16 mouse cellular contexts compared by ENCODE assay signal in the genomic region with DNA sequence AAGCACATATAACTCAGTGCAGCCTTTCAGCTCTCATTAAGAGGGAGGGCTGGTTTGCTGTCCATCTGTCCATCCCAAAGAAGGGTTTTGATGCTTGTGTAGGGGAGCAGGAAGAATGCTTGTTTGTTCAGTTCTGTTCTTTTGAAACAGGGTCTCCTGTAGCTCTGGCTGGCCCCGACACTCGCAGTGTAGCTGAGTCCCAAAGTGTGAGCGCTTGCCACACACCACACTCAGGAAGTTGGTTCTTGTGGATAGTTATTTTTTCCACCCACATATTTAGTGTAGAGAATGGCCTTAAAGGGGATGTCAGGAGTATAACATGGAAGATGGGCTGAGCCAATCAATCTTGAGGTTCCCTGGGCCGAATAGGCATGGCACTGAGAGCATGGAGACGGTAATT. TPM values are rescaled to one million over a fixed set of nuclear protein-coding genes. Genes with fewer than 3 reads are reported as not detected.
DNase-seq lines count a peak whose midpoint lies in the region; ATAC-seq and TF ChIP-seq lines count a peak whose summit lies in the region.
"Had no signal": no experiment of that assay in that cellular context is flagged by ENCODE, and none has a peak within 500 bp of the region (broad histone marks: within the 10 kb centered on the region; RNA-seq: fewer than 3 reads in every experiment).

No protein-coding gene starts in this region.

- no peaks in the 10 kb centered on the region for H3K36me3 ChIP-seq in heart, embryonic 10.5 days
- no peaks in the 10 kb centered on the region for H3K36me3 ChIP-seq in lung, embryonic 14.5 days (ENCODE audit: insufficient read depth)
- peaks cover 8% of the 10 kb centered on the region for H3K36me3 ChIP-seq in liver, embryonic 16.5 days (ENCODE audit: control insufficient read depth, insufficient read depth)
- H3K36me3 ChIP-seq: embryonic facial prominence, embryonic 13.5 days; forebrain, embryonic 12.5 days; kidney, embryonic 15.5 days; limb, embryonic 12.5 days; midbrain, embryonic 12.5 days had no signal

- peaks cover 17% of the 10 kb centered on the region for H3K4me1 ChIP-seq in heart, embryonic 10.5 days
- peaks cover 13% of the 10 kb centered on the region; the same call in 1 of the 2 replicates for H3K4me1 ChIP-seq in lung, embryonic 14.5 days (ENCODE audit: insufficient read depth)
- peaks cover 66% of the 10 kb centered on the region for H3K4me1 ChIP-seq in liver, embryonic 16.5 days (ENCODE audit: control insufficient read depth, low read depth, low read length)

- intact Hi-C loops in heart, postnatal 14 days (cut with DNase I) = no loop called here

- no peak overlapping the region for H3K27ac ChIP-seq in heart, embryonic 10.5 days
- H3K27ac ChIP-seq in lung, embryonic 14.5 days (ENCODE audit: low read depth) = no peak overlapping the region
- H3K27ac ChIP-seq in liver, embryonic 16.5 days (ENCODE audit: low read length) = peak overlapping the region; percentile 49
- H3K27ac ChIP-seq: embryonic facial prominence, embryonic 13.5 days; forebrain, embryonic 12.5 days; limb, embryonic 12.5 days; midbrain, embryonic 12.5 days had no signal

- H3K4me2 ChIP-seq in lung, embryonic 14.5 days = 0 out of 2 replicates have a peak overlapping the region, but pooled peaks have one; percentile 5
- H3K4me2 ChIP-seq in liver, embryonic 16.5 days (ENCODE audit: low read depth, low read length) = peak overlapping the region; percentile 63
- H3K4me2 ChIP-seq: embryonic facial prominence, embryonic 13.5 days; forebrain, embryonic 12.5 days; kidney, embryonic 15.5 days; limb, embryonic 12.5 days; midbrain, embryonic 12.5 days had no signal

- H3K27me3 ChIP-seq in heart, embryonic 10.5 days (ENCODE audit: insufficient read depth, poor library complexity, severe bottlenecking) = peaks cover 15% of the 10 kb centered on the region; the same call in 1 of the 2 replicates
- no peaks in the 10 kb centered on the region for H3K27me3 ChIP-seq in lung, embryonic 14.5 days (ENCODE audit: insufficient read depth, low read length)
- H3K27me3 ChIP-seq in liver, embryonic 16.5 days (ENCODE audit: control insufficient read depth, insufficient read depth, low read depth, low read length) = no peaks in the 10 kb centered on the region
- H3K27me3 ChIP-seq: embryonic facial prominence, embryonic 13.5 days; forebrain, embryonic 12.5 days; kidney, embryonic 15.5 days; limb, embryonic 12.5 days had no signal

- H3K9ac ChIP-seq in lung, embryonic 14.5 days = no peak overlapping the region
- peak overlapping the region; percentile 24 for H3K9ac ChIP-seq in liver, embryonic 16.5 days (ENCODE audit: low read depth, low read length)
- H3K9ac ChIP-seq: embryonic facial prominence, embryonic 13.5 days; forebrain, embryonic 12.5 days; kidney, embryonic 15.5 days; limb, embryonic 12.5 days; midbrain, embryonic 12.5 days had no signal

- 91% methylated on average over 5 of the region's 5 CpGs for WGBS in heart, embryonic 10.5 days
- WGBS in lung, embryonic 14.5 days = 87% methylated on average over 5 of the region's 5 CpGs
- 79% methylated on average over 5 of the region's 5 CpGs for WGBS in liver, embryonic 16.5 days (ENCODE audit: insufficient replicate concordance)

- no peak for ATAC-seq in lung, embryonic 14.5 days (ENCODE audit: insufficient read depth)
- ATAC-seq in common myeloid progenitor, adult 5-6 weeks (replicated peaks; ENCODE audit: low read depth, poor library complexity, severe bottlenecking) = peak; percentile 12; the same call in 1 of the 2 replicates
- no peak for ATAC-seq in liver, embryonic 16.5 days (ENCODE audit: low read depth)
- ATAC-seq: hindbrain, embryonic 16.5 days had no signal

- no peak for TF ChIP-seq CTCF in lung, embryonic 14.5 days (IDR thresholded peaks at IDR 0.05; ENCODE audit: low read depth)

- no peak overlapping the region for H3K4me3 ChIP-seq in heart, embryonic 10.5 days
- H3K4me3 ChIP-seq in lung, embryonic 14.5 days (ENCODE audit: low read depth, low read length) = no peak overlapping the region
- peak overlapping the region; percentile 89 for H3K4me3 ChIP-seq in liver, embryonic 16.5 days (ENCODE audit: low read depth, low read length)
- H3K4me3 ChIP-seq: embryonic facial prominence, embryonic 13.5 days; forebrain, embryonic 12.5 days; kidney, embryonic 15.5 days; limb, embryonic 12.5 days; midbrain, embryonic 12.5 days had no signal

- no peaks in the 10 kb centered on the region for H3K9me3 ChIP-seq in heart, embryonic 10.5 days
- H3K9me3 ChIP-seq in lung, embryonic 14.5 days (ENCODE audit: low read depth, low read length) = no peaks in the 10 kb centered on the region
- no peaks in the 10 kb centered on the region for H3K9me3 ChIP-seq in liver, embryonic 16.5 days (replicated peaks; ENCODE audit: control insufficient read depth, low read length)
- H3K9me3 ChIP-seq: embryonic facial prominence, embryonic 13.5 days; forebrain, embryonic 12.5 days; kidney, embryonic 15.5 days; limb, embryonic 12.5 days; midbrain, embryonic 12.5 days had no signal

- DNase-seq in heart, embryonic 10.5 days (ENCODE audit: low spot score) = peak; percentile 38
- DNase-seq in heart, postnatal 14 days = no peak
- DNase-seq in lung, embryonic 14.5 days = no peak
- no peak for DNase-seq in lung, postnatal 14 days
- no peak for DNase-seq in adrenal gland, postnatal 4 days (ENCODE audit: low spot score in 2 of 2)
- DNase-seq: adrenal gland, adult 8-10 months; cerebellum, adult 18-20 months; thymus, postnatal 4 days had no signal

RNA-seq across cellular contexts. Expression of a gene that starts 4.1 kb away (rescaled TPM):
- polyA plus RNA-seq in heart, embryonic 10.5 days (2016; fragmentation: Nextera tagmentation; extraction: Ambion mirVana) = 10.2 and 12.3 TPM in 2 replicates
- 10 to 100 TPM; 11.5 to 12.1 TPM for total RNA-seq in heart, postnatal 14 days (2021)
- 11.0 and 12.1 TPM in 2 replicates for polyA plus RNA-seq in lung, embryonic 14.5 days (2014; fragmentation: Nextera tagmentation; extraction: Ambion mirVana)
- total RNA-seq in common myeloid progenitor, adult 5-6 weeks (2017) = 24.6 and 29.1 TPM in 2 replicates
- 25.9 and 26.5 TPM in 2 replicates for polyA plus RNA-seq in liver, embryonic 16.5 days (2015; fragmentation: Nextera tagmentation; extraction: Ambion mirVana)
- 10 to 100 TPM; 25.3 to 26.8 TPM for total RNA-seq in adrenal gland, postnatal 4 days (2021)
